Mouse (Mus musculus): Measurements from ENCODE around the gene Rora. TPM values are rescaled to one million over a fixed set of nuclear protein-coding genes. Genes with fewer than 3 reads are reported as not detected.

The Rora gene
- total RNA-seq, 2 experiments from 2014 or later: 56.5 to 109 TPM

DNA sequence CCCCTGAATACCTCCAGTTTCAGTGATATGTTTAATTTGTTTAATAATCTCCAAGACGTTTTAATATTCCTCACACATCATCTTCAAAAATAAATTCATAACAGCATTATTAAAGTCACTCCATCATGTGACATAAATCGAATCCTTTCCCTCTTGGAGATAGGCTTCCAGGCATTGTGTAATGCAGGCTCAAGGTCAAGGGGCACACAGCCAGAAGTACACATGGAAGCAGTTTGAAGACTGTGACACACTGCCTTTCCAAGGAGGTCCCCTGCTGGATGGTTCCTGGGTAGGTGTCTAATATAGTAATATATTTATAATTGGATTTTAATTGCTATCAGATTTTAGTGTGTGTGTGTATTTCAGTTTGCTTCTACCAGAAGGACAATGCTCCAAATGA is 103.4 kb downstream of the Rora start:
- peak; percentile 76 to 77 for DNase-seq

DNA sequence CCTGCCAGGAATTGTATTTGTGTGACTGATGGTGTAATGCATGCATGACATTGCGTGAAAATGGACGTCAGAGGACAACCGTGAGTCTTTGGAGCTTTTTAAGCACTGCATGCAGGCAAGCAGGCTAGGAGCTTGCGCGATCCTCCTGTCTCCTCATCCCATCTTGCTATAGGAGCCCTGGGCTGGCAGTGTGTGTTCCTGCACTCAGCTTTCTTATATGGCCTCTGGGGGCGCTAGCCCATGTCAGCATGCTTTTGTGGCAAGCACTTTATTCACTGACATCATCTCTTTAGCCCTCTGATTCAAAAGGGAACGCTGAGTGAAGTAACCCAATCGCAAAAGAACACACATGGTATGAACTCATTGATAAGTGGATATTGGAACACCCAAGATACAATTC is 105.7 kb downstream of the Rora start:
- no peak for DNase-seq

DNA sequence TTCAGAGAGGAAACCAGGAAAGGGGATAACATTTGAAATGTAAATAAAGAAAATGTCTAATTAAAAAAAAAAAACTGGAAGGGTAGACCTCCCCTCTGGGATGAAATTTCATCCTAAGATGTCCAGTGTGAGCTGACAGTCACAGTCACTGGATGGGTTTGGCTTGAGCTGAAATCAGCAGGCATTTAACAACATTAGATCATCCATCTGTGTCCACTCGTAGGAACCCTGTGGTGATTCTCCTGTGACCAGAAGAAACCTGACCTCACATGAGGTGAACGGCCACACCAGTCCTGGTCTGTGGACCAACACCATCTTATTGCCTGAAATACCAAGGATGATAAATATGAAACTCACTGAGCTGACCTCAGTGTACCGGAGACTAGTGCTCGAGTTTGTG is 106.7 kb downstream of the Rora start:
- DNase-seq: no peak

DNA sequence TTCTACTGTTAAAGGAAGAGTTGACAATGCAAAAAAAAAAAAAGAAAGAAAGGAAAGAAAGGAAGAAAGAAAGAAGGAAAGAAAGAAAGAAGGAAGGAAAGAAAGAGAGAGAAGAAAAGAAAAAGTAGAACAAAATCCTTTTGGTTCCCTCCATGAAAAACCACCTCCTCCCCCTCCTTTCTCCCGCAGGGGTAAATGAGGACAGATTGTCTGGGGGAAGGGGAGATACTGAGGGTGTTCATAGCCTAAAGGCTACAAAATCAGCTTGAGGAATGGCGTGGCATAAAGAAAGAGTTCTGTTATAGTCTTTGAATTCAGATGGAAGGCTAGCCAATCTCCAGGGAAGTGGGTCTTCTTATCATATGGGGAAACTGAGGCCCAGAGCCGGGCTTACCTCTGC is 107.3 kb downstream of the Rora start:
- no peak for DNase-seq

DNA sequence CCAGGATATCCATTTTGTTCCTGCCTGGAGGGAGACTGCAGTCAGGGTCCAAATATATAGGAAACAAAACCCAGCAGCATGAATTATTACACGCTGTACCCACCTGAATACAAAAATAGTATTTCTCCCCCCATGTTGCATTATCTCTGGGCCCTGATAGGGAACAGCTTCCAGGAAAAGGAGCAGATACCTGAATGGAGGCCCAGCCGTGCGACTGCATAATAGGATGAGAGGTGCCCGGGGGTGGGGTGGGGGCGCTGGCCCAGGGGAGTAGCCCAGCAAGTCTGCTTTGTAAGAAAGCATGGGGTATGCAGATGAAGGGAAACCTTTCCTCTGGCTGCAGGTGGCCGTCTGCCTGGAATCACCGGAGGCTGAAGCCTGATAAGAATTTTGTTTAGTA is 108.1 kb downstream of the Rora start:
- no peak for DNase-seq

DNA sequence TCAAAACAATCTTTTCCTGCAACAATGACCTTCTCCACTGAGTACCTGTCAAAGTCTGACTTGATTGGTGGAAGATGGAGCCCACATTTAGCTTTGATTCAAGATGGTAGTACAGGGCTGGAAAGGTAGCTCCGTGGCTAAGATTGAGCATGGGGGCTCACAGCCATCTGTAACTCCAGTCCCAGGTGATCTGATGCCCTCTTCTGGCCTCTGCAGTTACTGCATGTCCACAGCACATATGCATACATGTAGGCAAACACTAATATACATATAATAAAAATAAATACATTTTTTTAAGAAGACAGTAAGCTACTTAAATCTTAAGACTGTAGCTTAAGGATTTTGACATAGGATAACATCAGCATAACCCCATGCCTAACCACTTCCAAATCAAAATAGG is 112.0 kb downstream of the Rora start:
- DNase-seq: no peak

DNA sequence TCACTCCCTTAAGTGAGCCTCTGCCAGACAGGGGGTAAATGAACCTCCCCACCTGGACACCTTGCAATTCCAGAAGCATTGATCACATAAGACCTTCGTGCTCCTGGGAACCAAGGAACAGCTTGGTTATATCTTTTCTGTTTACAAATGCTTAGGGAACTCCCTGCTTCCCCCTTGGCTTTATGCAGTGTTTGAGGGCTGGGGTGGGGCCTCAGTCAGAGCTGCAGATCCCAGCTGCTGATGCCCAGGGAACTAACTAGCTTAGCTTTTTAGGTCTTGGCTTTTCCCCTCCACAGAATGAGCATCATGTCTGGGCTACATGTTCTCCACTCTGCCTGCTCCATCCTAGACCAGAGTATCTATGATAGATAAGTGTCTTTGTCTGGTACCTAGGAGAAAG is 116.1 kb downstream of the Rora start:
- no peak for DNase-seq

DNA sequence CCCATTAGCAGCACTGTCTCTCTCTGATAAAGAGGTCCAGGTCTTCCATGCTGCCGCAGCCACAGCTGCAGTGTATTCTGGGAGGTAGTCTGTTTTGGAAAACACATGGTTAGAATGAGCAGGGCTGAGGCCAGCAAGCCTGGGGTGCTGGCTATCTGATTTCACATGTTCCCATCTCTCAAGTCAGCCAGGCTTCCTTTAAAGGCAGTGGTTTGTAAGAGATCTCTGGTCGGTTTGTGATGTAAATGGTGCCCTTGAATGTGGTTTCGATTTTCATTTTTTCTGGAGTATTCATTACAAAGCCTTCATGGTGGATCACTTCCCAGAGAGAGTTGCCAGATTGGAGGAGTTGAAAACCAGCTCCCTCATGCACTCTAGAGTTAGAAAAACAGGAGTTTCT is 117.8 kb downstream of the Rora start:
- no peak for DNase-seq

DNA sequence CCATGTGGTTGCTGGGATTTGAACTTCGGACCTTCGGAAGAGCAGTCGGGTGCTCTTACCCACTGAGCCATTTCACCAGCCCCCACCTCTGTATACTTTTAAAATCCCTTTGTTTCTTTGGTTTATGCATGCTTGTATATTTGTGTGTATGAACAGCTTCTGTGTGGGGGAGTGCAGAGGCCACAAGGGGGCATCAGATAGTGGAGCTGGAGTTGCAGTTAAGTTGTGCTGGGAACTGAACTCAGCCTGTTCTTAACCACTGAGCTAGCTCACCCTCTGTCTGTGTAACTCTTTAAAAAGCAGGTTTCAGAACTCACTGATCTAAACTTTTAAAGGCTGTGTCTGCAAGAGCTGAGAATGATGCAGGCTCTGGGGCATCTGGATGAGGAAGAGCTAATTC is 120.2 kb downstream of the Rora start:
- DNase-seq: no peak

DNA sequence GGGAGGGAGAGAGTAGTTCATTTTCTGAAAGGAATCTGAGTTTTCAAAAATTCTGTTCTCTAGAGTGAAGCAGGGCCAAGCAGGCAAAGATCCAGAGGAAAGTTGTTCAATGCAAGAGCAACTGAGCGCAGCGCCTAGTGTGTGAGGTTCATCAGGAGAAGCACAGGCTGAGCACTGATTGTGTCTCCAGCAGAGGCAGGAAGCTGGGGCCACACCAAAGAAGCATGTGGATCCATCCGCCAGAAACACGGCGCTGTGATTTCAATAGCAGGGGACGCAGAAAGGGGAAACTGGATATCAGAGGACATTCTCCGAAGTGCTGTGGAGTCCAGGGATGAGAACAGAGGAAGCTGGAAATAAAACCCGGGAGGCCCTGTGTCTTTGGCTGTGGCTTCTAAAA is 128.4 kb downstream of the Rora start:
- no peak for DNase-seq

DNA sequence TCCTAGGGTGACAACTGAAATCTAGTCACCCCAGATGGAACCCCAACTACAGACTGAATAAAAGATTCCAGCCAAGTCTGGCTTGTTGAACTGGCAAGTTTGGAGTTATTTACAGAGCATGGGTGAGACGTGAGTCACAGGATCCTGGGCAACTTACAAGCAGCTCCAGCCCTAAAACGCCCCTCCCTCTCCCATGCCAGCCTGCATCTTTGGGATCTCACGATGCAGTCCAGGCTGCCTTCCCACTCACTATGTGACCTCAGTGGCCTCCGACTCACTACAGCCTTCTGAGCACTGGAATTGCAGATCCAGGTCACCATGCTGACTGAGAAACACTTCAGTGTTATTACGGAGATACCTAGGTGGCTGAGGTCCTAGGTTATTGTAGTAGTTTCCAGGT is 129.0 kb downstream of the Rora start:
- DNase-seq: peak in 1 of 2 experiments; percentile 24

DNA sequence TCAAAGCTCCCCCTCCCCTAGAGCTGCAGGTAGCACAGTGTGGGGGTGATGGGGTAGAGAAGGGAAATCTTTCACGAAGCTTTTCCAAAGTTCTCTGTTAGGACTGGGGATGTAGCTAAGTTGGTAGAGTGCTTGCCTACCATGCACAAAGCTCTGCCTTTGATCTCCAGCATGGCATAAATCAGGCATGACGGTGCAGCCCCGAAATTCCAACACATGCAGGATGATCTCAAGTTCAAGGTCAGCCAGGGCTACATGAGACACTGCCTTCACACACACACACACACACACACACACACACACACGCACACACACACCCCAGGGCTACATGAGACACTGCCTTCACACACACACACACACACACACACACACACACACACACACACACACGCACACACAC is 129.7 kb downstream of the Rora start:
- peak in 1 of 2 experiments; percentile 48 for DNase-seq

DNA sequence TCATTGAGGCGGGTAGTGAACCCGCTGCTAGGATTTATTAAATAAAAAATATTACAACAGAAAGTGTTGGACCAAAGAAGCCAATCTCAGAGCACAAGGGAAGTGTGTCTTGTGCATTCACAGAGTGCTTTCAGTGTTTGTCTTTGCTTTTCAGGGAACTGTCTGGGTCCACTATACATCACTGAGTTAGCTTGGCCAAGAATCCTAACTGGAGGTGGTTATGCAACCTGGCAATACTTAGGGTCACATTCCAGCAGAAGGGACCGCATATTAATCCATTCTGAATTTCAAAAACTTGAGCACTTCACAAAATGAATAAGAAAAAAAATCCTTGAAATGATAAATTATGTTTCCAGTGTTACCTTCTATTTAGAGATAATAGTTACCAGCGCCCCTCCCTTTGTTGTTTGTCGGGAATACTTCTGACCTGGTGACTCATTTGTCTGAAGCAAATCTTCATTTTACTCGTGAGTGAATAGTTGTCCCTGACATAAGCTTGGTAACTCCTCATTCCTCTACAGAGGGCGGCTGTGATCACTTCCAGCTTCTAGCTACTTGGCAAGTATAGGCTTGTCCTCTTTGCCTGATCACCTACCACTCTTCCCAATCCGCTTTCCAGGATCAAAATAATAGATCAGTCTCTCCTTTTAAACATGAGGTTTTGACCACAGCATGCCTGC is 133.2 kb downstream of the Rora start:
- DNase-seq: peak; percentile 28 to 47

DNA sequence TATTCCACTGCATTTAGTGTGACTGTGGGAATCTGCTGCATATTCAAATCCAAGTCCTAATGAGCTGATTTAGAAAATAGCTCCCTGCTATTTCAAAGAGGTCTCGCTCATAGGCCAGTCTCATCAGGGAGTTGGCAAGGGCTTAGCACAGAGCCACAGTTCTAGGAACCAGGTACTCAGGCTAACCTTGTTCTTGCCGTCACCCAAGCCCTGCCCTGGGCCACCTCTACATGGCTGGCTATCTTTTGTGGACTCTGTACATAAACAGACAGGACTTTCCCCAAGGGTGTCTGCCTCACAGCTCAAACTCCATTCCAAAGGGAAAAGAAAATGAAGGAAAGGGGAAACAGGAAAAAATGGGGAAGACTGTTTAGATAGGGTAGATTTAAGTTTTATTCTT is 134.1 kb downstream of the Rora start:
- no peak for DNase-seq

DNA sequence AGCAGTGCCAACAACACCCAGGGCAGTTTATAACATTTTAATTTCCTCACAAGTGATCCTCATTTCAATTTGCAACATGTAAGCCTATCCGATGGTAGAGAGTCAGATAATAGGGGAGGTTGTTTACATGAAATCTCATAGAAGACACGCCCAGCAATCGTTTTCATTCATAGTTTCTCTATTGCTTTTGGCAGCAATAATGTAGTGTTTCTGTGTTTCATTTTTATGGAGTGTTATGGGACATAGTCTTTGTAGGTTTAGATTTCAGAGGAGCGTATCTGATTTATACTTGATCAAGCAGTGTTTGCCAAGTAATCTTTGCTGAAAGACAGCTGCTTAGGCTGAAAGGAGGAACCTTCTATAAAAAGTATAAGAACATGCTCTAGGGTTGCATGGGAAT is 137.3 kb downstream of the Rora start:
- no peak for DNase-seq

DNA sequence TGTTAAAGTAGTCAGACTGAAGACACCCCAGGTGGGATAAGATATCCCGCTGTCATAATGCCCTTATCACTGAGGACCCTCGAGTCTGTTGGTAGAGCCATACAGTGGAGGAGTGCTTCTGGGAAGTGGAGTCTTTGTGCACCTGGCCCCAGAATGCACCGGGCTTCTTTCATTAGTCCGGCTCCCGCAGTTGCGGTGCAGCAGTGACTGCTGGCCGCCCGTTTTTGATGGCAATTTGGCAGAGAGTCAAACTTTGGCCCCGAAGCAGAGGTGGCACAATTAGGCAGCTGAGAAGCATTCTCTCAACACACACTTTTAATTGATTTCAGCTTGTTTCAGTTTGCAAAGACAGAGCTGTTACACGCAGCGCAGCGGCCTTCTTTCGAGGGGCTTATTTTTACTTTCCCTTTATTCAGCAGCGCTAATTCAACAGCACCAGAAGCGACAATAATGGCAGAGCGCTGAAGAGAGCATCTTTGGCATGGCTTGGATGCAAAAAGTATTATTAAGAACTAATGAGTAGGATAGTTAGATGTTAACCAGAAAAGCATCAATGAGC is 138.5 kb downstream of the Rora start:
- DNase-seq: no peak

DNA sequence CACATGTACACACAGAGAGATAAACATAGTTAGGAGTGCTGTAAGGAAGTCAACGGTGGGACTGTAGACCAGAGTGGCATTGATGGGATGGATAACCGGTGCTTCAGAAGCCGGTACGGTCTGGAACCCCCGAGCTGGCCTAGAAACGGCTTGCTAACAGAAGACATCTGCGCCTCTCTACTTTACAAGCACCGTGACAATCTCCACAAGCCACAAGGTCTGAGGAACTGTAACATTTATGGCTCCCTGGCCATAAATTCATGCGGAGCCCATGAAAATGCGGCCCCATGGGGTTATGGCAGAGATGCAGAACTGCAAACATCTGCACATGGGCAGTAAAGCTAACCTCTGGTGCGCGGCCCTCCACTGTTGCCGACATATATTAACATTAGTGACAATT is 141.7 kb downstream of the Rora start:
- DNase-seq: no peak

DNA sequence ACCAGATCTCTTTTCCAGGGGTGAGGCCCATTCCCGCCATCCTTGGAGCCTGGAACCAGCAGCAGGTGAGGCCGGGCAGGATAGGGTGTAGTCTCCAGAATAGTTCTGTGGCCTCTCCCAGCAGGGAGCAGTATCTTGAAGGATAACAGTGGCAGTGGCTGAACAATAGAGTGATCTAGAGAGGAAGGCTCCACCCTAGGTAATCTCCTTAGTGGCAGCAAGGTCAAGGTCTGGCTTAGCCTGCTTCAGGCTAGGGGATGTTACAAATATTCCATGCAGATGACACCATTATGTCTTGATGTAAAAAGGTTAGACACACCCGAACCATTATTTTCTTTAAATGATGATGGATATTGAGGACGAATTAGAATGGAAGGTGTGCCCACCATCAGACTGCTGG is 144.6 kb downstream of the Rora start:
- no peak for DNase-seq

DNA sequence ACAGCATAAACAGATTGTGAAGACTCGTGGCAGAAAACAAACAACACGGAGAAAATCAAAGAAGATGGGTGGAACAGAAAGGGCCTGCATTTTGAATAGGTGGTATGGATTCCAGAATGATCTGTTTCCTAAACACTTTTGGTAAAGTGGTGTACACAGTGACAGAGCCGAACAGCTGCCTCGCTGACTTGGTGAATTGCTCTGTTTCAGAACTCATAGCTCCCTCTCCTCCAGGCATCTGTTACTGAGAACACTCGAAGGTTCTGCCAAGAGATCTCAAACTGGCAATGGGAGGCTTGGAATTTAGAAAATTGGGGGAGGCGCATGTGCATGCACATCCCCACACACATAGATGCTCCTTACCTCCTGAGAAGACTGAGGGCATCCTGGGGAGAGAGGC is 145.5 kb downstream of the Rora start:
- no peak for DNase-seq

DNA sequence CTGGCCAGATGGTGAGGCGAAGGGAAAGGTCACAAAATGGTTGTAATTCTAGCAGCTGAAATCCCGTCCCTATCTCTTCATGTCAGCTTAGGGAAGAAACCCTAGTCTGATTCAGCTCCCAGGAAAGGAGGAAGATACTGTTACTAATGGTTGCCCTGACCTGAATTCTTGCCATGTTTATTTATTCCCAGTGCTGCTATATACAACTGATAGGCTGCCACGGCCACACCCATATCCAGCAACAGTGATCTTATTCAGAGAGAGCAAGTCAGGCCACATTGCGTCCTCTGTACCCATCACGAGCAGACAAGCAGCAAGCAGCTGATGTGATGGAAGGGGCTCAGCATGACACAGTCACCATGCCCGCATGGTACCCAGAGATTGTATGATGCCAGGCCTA is 150.6 kb downstream of the Rora start:
- no peak for DNase-seq

DNA sequence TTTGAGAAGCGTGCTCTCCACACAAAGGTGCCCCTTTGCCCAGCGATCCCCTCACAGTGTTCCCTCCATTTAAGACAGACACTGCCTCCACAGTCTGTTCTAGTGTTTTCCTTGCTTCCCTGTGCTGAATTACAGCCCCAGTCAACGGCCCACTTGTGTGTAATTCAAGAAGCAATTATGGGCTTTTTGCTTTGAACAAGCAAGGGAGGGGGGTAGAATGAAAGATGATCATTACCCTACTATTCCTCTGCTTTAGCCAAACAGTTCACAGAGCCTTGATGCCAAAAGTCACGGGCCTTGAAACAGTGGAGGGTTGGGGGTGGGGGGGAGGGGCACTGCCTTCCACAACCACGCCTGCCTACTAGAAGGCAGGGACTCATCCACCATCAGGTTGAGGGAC is 152.2 kb downstream of the Rora start:
- no peak for DNase-seq

DNA sequence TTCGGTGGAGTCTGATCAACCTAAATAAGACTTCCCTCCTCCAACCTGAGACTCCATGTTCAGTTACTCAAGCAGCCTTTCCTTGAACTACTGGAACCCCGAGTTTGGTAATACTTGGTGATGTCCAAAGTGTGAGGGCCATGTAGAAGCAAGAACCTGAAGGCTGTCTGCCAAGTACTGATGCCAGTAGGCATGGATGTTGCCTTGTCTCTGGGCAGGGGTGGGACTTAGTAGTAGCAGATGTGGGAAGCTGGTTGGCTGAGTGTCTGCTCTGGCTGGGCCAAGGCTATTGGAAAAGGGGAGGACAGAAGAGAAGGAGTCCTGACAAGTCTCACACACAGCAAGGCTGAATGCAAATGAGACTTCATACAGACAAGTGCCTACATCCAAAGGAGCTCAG is 154.1 kb downstream of the Rora start:
- DNase-seq: peak in 1 of 2 experiments; percentile 63

DNA sequence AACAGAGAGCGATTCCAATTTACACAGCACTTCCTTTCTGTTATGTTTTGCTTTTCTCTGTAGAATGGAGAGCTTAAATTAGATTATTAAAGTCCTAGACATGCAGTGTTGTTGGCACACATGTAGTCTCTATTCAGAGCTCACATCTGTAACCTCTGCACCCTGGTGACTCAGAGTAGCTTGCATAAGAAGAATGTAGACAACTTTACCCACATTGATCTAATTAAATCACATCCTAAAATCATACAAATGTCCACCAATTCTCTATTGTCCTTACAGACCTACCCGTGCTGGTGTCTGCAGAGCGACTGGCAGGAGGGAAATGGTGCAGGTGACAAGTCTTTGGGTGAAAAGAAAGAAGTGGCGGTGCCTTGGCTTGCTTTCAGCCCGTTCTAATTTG is 155.9 kb downstream of the Rora start:
- DNase-seq: no peak

DNA sequence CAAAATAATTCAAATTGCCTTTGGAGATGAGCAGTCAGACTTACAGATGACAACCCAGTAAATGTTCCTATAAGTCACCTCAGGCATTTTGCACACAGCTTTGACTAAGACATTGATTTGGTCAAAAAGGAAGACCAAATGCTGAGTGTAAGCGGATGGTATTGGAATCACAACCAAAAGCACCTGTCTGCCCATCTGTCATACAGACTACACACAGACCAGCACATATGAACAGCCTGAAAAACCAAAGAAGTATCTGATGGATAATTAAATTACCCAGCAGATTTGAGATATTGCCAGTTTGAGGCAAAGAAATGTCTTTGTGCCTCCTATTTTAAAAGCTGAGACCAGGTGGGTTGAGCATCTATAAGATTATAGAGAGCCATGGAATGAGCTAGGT is 161.1 kb downstream of the Rora start:
- no peak for DNase-seq

DNA sequence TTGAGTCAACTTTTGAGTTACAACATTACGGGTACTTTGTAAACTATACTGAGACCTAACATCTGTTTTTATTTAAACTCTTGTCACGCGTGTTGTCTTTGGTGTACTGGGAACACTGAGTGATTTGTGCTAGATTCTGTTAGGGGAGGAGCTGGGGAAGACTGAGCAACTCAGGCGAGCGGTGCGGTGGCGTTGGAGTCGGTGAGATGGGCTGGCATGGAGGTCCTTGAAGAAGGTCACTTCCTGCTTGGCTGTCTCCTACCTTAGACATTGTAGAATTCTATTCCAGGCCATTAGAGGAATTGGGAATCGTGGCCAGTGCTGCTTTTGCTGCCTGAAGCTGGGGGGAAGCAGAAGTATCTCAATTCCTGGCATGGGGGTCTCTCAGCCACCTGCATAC is 162.3 kb downstream of the Rora start:
- DNase-seq: no peak
